Mouse (Mus musculus) monocyte, adult 2 months (primary cell): Measurements from ENCODE around the gene Fktn.

Experiments used
- DNase-seq, 2 experiments: peaks; one replicate each; pipeline ENCODE4 v3.0.0; 2022; ENCODE audit warnings: low spot score in 2 of 2, low read depth in 1 of 2

Fktn gene

GRCm38 (mm10) chr4:53825821-53826605 is 112.2 kb downstream of the Fktn start, which contains the start of gene Tmem38b:
Gene Tmem38b (plus strand): TSS chr4:53826045.
- peak; percentile 5 to 46 for DNase-seq

- no peak for DNase-seq
Measured at GRCm38 (mm10) chr4:53826641-53827248, 112.9 kb downstream of the Fktn start.
